16 mouse cellular contexts compared by ENCODE assay signal in genomic region chr19:36252522-36252921, GRCm38 (mm10).
"Had no signal": no experiment of that assay in that cellular context is flagged by ENCODE, and none has a peak within 500 bp of the region (broad histone marks: within the 10 kb centered on the region; RNA-seq: fewer than 3 reads in every experiment).

No protein-coding gene starts in this region.

- ATAC-seq: hindbrain, postnatal 0 days; intestine, embryonic 16.5 days; liver, embryonic 12.5 days had no signal

- DNase-seq: gastrocnemius, postnatal 14 days; gastrocnemius, postnatal 36 days; heart, adult 2 months; heart, postnatal 10 days; heart, postnatal 4 days; kidney, adult 11 months; kidney, adult 2 months; kidney, adult 9 months; kidney, postnatal 14 days; kidney, postnatal 36 days; layer of hippocampus, adult 9-11 months; layer of hippocampus, postnatal 36 days; left cerebral cortex, postnatal 4 days had no signal
